Mouse (Mus musculus): ENCODE results near the gene Jade1. TPM values are rescaled to one million over a fixed set of nuclear protein-coding genes. Genes with fewer than 3 reads are reported as not detected.

Gene Jade1
- polyA plus RNA-seq, 1 experiment: 22.7 TPM

DNA sequence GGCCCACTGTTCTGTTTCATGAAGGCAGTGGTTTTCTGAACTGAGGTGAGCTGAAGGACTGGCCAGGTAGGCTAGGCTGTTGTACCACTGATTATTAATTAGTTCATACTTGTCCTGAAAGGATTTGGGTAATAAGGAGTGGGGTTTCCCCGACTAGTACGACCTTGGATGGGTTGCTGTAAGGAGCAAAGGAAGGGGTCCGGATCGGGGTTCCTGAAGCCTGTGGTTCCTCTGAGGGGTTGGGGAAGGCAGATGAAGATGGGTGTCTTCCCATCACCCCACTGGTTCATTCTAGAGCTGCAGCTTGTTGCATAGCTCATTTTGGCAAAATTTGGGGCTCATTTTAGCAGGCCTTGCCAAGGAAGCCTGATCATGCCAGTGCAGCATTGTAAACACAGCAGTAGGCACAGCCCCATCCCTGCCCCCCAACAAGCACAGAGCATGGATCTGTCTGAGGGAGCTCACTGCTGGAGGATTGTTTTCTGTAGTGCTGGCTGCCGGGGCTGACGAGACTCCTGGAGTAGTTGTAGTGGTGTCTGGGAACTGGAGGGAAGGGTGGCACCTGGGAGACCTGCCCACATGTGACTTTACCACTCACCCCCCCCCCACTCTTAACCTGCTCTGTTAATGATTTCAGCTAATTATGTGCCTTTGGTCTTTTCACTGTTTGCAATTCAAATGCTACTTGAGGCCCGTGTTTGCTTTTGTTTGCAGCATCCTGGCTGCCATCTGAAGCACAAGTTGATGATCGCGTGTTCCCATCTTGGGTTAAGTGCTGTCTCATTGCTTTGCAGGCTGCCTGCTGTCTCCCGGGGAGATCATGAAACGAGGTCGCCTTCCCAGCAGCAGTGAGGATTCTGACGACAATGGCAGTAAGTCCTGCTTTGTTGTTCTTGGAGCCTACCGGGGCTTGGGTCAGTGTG is 25.1 kb downstream of the Jade1 start:
- Histone ChIP-seq H3K27me3 (ENCODE audit: control insufficient read depth, insufficient read depth, low read length) (no peaks in the 10 kb centered on the region), H3K4me1 (replicated peaks; ENCODE audit: control insufficient read depth, insufficient read depth, low read length) (peaks cover 5% of the 10 kb centered on the region), H3K4me3 (ENCODE audit: control insufficient read depth, insufficient read depth, low read length) (no peak overlapping the region), H3K36me3 (ENCODE audit: control insufficient read depth, insufficient read depth, low read length) (no peaks in the 10 kb centered on the region), H3K27ac (ENCODE audit: control insufficient read depth, insufficient read depth, low read length) (no peak overlapping the region)
- no peak for TF ChIP-seq CTCF (IDR thresholded peaks at IDR 0.05; ENCODE audit: borderline replicate concordance, control insufficient read depth, extremely low read depth, insufficient read depth, low read length, poor library complexity)
- TF ChIP-seq POLR2A (IDR thresholded peaks at IDR 0.05; ENCODE audit: control insufficient read depth, extremely low read depth, insufficient read depth, low read length, poor library complexity): no peak
- 91% methylated on average over 14 of the region's 14 CpGs for WGBS
- DNase-seq: no peak

DNA sequence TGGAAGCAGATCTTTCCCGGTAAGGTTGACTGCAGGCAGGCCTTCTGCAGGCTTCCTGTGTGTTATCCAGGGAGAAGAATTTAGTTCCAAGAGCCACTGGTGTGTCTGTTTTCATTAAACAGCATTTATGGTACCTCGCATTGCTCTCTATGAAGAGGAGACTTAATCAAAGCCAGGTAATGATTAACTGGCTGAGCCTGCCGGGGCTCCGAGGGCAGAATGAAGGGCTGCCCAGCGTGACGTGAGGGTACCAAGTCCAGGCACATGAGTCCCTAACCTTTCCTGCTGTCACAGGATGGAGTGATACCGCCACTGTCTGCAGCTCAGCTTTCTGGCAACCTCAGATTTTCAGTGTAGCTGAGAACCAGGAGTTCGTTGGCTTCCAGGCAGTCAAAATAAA is 25.9 kb downstream of the Jade1 start:
- H3K36me3 ChIP-seq (ENCODE audit: control insufficient read depth, insufficient read depth, low read length): no peaks in the 10 kb centered on the region
- DNase-seq: no peak
- H3K27me3 ChIP-seq (ENCODE audit: control insufficient read depth, insufficient read depth, low read length): no peaks in the 10 kb centered on the region
- TF ChIP-seq CTCF (IDR thresholded peaks at IDR 0.05; ENCODE audit: borderline replicate concordance, control insufficient read depth, extremely low read depth, insufficient read depth, low read length, poor library complexity): no peak
- no peak for TF ChIP-seq POLR2A (IDR thresholded peaks at IDR 0.05; ENCODE audit: control insufficient read depth, extremely low read depth, insufficient read depth, low read length, poor library complexity)
- H3K4me1 ChIP-seq (replicated peaks; ENCODE audit: control insufficient read depth, insufficient read depth, low read length): peaks cover 5% of the 10 kb centered on the region
- no peak overlapping the region for H3K27ac ChIP-seq (ENCODE audit: control insufficient read depth, insufficient read depth, low read length)
- no peak overlapping the region for H3K4me3 ChIP-seq (ENCODE audit: control insufficient read depth, insufficient read depth, low read length)
- WGBS: 94% methylated on average over 8 of the region's 8 CpGs

DNA sequence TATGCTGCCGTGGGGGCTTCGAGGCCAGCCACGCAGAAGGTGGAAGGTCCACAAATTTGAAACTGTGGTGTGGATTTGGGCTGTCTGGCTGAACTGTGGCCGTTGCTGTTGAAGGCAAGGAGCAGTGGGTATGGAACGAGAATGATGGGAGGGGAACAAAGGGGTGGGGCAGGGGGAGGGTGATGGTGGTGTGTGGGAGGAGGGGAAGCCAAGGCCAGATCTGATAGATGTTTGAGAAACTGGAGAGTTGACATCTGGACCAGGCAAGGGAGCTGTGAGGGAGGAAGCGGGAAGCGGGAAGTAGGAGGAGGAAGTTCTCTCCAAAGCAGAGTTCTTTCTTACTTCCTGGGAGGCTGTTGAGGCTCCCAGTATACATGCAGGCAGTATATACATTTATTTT is 26.7 kb downstream of the Jade1 start:
- no peak for DNase-seq
- TF ChIP-seq CTCF (IDR thresholded peaks at IDR 0.05; ENCODE audit: borderline replicate concordance, control insufficient read depth, extremely low read depth, insufficient read depth, low read length, poor library complexity) (no peak), POLR2A (IDR thresholded peaks at IDR 0.05; ENCODE audit: control insufficient read depth, extremely low read depth, insufficient read depth, low read length, poor library complexity) (no peak)
- H3K27ac ChIP-seq (ENCODE audit: control insufficient read depth, insufficient read depth, low read length): no peak overlapping the region
- no peaks in the 10 kb centered on the region for H3K36me3 ChIP-seq (ENCODE audit: control insufficient read depth, insufficient read depth, low read length)
- WGBS: 94% methylated on average over 7 of the region's 7 CpGs
- peaks cover 10% of the 10 kb centered on the region for H3K4me1 ChIP-seq (replicated peaks; ENCODE audit: control insufficient read depth, insufficient read depth, low read length)
- no peak overlapping the region for H3K4me3 ChIP-seq (ENCODE audit: control insufficient read depth, insufficient read depth, low read length)
- H3K27me3 ChIP-seq (ENCODE audit: control insufficient read depth, insufficient read depth, low read length): no peaks in the 10 kb centered on the region

DNA sequence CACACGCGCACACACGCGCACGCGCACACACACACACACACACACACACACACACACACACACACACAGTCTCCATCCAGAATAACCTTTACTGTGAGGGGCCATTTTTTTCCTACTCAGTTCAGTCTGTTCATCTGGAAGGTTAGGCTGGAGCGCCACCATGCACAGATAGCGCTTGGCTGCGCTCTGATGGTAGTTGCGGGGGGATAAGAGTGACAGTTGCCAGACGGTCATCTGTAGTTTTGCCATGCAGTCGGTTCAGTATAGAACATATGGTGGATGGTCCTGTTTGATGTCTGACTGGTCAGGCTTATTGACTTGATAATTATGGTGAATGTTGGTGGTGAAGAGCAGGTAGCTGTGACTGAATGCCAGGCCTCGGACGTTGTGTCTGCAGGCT is 27.6 kb downstream of the Jade1 start:
- Histone ChIP-seq H3K4me3 (ENCODE audit: control insufficient read depth, insufficient read depth, low read length) (no peak overlapping the region), H3K27me3 (ENCODE audit: control insufficient read depth, insufficient read depth, low read length) (no peaks in the 10 kb centered on the region), H3K4me1 (replicated peaks; ENCODE audit: control insufficient read depth, insufficient read depth, low read length) (peaks cover 18% of the 10 kb centered on the region), H3K36me3 (ENCODE audit: control insufficient read depth, insufficient read depth, low read length) (no peaks in the 10 kb centered on the region), H3K27ac (ENCODE audit: control insufficient read depth, insufficient read depth, low read length) (no peak overlapping the region)
- DNase-seq: no peak
- 95% methylated on average over 14 of the region's 14 CpGs for WGBS
- TF ChIP-seq POLR2A (IDR thresholded peaks at IDR 0.05; ENCODE audit: control insufficient read depth, extremely low read depth, insufficient read depth, low read length, poor library complexity) (no peak), CTCF (IDR thresholded peaks at IDR 0.05; ENCODE audit: borderline replicate concordance, control insufficient read depth, extremely low read depth, insufficient read depth, low read length, poor library complexity) (no peak)

DNA sequence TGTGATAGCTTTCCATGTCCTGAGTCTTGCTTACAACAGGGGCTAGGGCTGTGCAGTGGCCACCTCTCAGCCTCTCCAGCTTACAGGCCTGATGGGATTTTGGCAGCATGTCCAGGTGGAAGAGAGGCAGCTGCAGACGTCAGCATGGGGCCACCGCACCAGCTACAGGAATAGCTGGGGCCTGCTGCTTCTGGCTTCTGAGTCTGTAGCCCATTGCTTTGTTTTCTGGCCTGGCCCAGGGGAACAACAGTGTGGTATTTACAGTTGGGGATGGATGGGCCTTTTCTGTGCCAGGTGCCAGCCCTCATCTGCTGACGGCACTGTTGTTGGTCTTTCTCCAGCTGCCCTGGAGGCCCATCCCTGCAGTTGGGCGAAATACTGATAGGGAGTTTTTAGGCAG is 28.1 kb downstream of the Jade1 start:
- H3K36me3 ChIP-seq (ENCODE audit: control insufficient read depth, insufficient read depth, low read length): no peaks in the 10 kb centered on the region
- no peaks in the 10 kb centered on the region for H3K27me3 ChIP-seq (ENCODE audit: control insufficient read depth, insufficient read depth, low read length)
- 97% methylated on average over 4 of the region's 4 CpGs for WGBS
- DNase-seq: no peak
- H3K27ac ChIP-seq (ENCODE audit: control insufficient read depth, insufficient read depth, low read length): no peak overlapping the region
- peaks cover 19% of the 10 kb centered on the region for H3K4me1 ChIP-seq (replicated peaks; ENCODE audit: control insufficient read depth, insufficient read depth, low read length)
- no peak overlapping the region for H3K4me3 ChIP-seq (ENCODE audit: control insufficient read depth, insufficient read depth, low read length)
- TF ChIP-seq CTCF (IDR thresholded peaks at IDR 0.05; ENCODE audit: borderline replicate concordance, control insufficient read depth, extremely low read depth, insufficient read depth, low read length, poor library complexity) (no peak), POLR2A (IDR thresholded peaks at IDR 0.05; ENCODE audit: control insufficient read depth, extremely low read depth, insufficient read depth, low read length, poor library complexity) (no peak)

DNA sequence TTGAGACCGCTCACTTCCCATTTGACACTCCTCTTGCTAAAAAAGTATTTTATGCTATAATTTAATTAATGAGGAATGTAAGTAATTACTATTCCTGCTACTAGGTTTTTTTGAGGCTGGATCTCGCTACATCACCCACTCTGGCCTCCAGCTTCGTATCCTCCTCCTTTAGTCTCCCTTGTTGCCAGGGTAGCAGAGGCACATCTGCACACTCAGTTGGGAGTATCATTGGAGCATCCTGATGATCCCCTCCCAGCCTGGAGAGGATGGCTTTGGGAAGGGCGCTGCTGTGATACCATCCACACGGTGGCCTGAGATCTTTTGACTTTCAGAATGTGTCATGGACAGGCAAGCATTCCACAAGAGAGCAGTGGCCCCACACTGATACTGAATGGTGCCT is 30.0 kb downstream of the Jade1 start:
- no peaks in the 10 kb centered on the region for H3K27me3 ChIP-seq (ENCODE audit: control insufficient read depth, insufficient read depth, low read length)
- H3K4me3 ChIP-seq (ENCODE audit: control insufficient read depth, insufficient read depth, low read length): no peak overlapping the region
- peaks cover 14% of the 10 kb centered on the region for H3K4me1 ChIP-seq (replicated peaks; ENCODE audit: control insufficient read depth, insufficient read depth, low read length)
- TF ChIP-seq POLR2A (IDR thresholded peaks at IDR 0.05; ENCODE audit: control insufficient read depth, extremely low read depth, insufficient read depth, low read length, poor library complexity) (no peak), CTCF (IDR thresholded peaks at IDR 0.05; ENCODE audit: borderline replicate concordance, control insufficient read depth, extremely low read depth, insufficient read depth, low read length, poor library complexity) (no peak)
- no peak for DNase-seq
- H3K27ac ChIP-seq (ENCODE audit: control insufficient read depth, insufficient read depth, low read length): no peak overlapping the region
- H3K36me3 ChIP-seq (ENCODE audit: control insufficient read depth, insufficient read depth, low read length): peaks cover 3% of the 10 kb centered on the region; the same call in 1 of the 2 replicates
- WGBS: 94% methylated on average over 5 of the region's 5 CpGs
